Mouse (Mus musculus): ENCODE data around the gene Nrbf2. TPM values are rescaled to one million over a fixed set of nuclear protein-coding genes. Genes with fewer than 3 reads are reported as not detected.
A peak's percentile ranks its signal among the peaks of the same experiment; 100 is the strongest.

Gene Nrbf2
- polyA plus RNA-seq, 1 experiment from 2014 or later, result 31.9 TPM

DNA sequence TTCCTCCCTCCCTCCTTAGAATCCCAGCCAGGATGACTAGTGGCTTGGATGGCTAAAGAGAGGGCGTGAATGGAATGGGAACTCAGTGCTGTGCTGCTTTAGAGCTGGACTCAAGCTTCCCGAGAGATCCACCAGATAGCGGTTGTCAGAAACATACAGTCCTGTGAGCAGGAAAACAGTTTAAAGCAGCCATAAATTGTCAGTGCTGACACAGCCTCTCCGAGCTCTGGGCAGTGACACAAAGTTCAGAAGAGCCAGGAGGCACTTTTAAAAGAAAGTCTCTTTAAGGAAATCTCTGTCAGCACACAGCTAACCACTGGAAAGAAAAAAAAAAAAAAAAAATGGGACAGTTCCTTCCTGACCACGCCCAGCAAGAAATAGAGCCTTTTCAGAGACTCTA lies 32.8 kb downstream of the Nrbf2 start:
- Histone ChIP-seq H3K27ac (ENCODE audit: poor library complexity, severe bottlenecking) (no peak overlapping the region), H3K4me3 (no peak overlapping the region), H3K36me3 (peaks cover 72% of the 10 kb centered on the region), H3K9ac (no peak overlapping the region), H3K4me1 (replicated peaks) (0 out of 2 replicates have a peak, but pooled peaks cover 10% of the 10 kb centered on the region), H3K27me3 (replicated peaks) (no peaks in the 10 kb centered on the region), H3K4me2 (no peak overlapping the region), H3K9me3 (replicated peaks) (no peaks in the 10 kb centered on the region)
- 68% methylated on average over 5 of the region's 5 CpGs for WGBS
- ATAC-seq (ENCODE audit: insufficient number of reproducible peaks, low FRiP score), result no peak

DNA sequence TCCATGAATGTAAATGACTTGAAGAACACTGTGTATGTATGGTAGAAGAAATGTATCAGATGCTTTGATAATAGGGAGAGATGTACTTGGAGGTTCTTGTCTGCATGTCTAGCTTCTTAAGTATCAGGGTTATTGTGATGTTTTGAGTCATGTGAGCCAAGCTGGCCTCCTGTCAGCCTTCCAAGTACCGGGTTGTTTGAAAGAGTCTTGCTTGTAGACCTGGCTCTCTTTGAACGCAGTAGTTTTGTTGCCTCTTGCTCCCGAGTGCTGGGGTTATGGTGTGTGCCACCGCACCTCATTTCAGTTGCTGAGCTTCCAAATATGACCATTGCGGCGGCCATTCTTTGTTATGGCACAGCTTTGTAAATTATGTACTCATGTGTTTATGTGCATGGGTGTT lies 34.3 kb downstream of the Nrbf2 start:
- Histone ChIP-seq H3K27me3 (replicated peaks) (no peaks in the 10 kb centered on the region), H3K4me2 (no peak overlapping the region), H3K4me1 (replicated peaks) (0 out of 2 replicates have a peak, but pooled peaks cover 10% of the 10 kb centered on the region), H3K9ac (no peak overlapping the region), H3K27ac (ENCODE audit: poor library complexity, severe bottlenecking) (no peak overlapping the region), H3K36me3 (peaks cover 75% of the 10 kb centered on the region), H3K9me3 (replicated peaks) (no peaks in the 10 kb centered on the region), H3K4me3 (no peak overlapping the region)
- ATAC-seq (ENCODE audit: insufficient number of reproducible peaks, low FRiP score), result no peak
- WGBS, result 95% methylated on average over 6 of the region's 6 CpGs

DNA sequence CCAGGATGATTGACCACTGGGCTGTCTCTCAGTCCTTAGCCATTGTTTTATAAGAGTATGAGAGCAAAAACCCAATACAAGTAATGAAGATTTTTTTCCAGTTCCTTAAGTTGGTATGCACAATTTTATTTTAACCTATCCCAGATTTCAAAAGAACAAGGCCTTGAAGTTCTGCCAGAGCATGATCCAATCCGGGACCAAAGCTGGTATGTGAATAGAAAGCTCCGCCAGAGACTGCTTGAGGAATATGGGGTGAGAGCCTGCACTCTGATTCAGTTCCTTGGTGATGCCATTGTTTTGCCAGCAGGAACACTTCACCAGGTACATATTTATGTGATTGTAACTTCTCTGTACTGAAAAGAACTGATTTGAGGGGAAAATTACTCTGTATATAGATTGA lies 35.6 kb downstream of the Nrbf2 start:
- Histone ChIP-seq H3K4me1 (replicated peaks) (0 out of 2 replicates have a peak, but pooled peaks cover 10% of the 10 kb centered on the region), H3K4me2 (no peak overlapping the region), H3K27ac (ENCODE audit: poor library complexity, severe bottlenecking) (no peak overlapping the region), H3K9ac (no peak overlapping the region), H3K27me3 (replicated peaks) (no peaks in the 10 kb centered on the region), H3K36me3 (peaks cover 75% of the 10 kb centered on the region), H3K4me3 (no peak overlapping the region), H3K9me3 (replicated peaks) (no peaks in the 10 kb centered on the region)
- WGBS, result 88% methylated on average over 2 of the region's 2 CpGs
- no peak for ATAC-seq (ENCODE audit: insufficient number of reproducible peaks, low FRiP score)

DNA sequence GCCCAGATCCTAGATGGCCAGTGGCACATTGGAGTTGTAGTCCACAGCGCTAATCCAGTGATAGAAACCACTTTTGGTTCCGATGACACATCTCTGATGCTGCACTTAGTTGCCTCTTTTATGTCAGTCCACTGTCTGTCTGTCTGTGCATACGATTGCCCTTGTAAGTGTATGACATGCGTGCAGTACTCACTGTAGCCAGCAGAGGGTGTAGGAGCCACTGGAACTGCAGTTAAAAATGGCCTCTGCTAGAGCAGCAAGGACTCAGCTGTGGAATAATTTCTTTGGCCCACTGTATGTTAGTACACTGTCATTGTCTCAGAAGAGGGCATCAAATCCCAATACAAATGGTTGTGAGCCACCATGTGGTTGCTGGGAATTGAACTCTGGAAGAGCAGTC lies 38.0 kb downstream of the Nrbf2 start:
- no peak for ATAC-seq (ENCODE audit: insufficient number of reproducible peaks, low FRiP score)
- H3K9me3 ChIP-seq (replicated peaks), result no peaks in the 10 kb centered on the region
- peaks cover 74% of the 10 kb centered on the region for H3K36me3 ChIP-seq
- no peak overlapping the region for H3K9ac ChIP-seq
- no peak overlapping the region for H3K4me3 ChIP-seq
- H3K27ac ChIP-seq (ENCODE audit: poor library complexity, severe bottlenecking), result no peak overlapping the region
- H3K27me3 ChIP-seq (replicated peaks), result no peaks in the 10 kb centered on the region
- no peak overlapping the region for H3K4me2 ChIP-seq
- WGBS, result 93% methylated on average over 4 of the region's 4 CpGs
- 0 out of 2 replicates have a peak, but pooled peaks cover 10% of the 10 kb centered on the region for H3K4me1 ChIP-seq (replicated peaks)

DNA sequence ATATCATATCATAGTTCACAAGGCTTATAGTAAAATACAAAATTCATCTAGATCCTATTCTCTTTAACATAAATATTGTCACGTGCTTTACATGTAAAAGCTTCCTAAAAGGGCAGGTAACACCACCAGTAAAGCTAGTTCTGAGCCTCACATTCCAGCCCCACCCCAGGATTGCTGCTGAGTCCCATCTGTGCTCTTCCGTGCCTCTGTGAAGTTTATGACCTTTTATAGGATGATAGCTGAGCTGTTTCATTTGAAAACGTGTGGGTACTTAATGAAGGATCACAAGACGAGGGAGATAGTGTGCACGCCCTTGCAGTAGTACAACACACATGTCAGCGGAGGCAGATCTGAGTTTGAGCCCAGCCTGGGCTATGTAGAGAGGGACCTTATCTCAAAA lies 54.7 kb downstream of the Nrbf2 start:
- Histone ChIP-seq H3K27ac (ENCODE audit: poor library complexity, severe bottlenecking) (no peak overlapping the region), H3K4me2 (no peak overlapping the region), H3K9ac (no peak overlapping the region), H3K36me3 (peaks cover 54% of the 10 kb centered on the region), H3K27me3 (replicated peaks) (no peaks in the 10 kb centered on the region), H3K9me3 (replicated peaks) (no peaks in the 10 kb centered on the region), H3K4me3 (no peak overlapping the region), H3K4me1 (replicated peaks) (peaks cover 17% of the 10 kb centered on the region)
- 58% methylated on average over 6 of the region's 6 CpGs for WGBS
- ATAC-seq (ENCODE audit: insufficient number of reproducible peaks, low FRiP score), result no peak

DNA sequence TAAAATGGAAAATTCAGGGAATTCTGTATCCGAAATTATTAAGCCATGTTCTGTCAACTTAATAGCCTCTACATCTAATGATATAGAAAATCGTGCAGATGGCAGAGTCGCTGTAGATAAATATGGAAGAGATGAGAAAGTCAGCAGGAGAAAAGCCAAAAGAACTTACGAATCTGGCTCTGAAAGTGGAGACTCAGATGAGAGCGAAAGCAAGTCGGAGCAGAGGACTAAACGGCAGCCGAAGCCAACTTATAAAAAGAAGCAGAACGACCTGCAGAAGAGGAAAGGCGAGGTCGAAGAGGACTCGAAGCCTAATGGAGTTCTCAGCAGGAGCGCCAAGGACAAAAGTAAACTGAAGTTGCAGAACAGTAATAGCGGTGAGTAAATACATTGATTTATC lies 58.6 kb downstream of the Nrbf2 start:
- H3K27me3 ChIP-seq (replicated peaks), result no peaks in the 10 kb centered on the region
- H3K27ac ChIP-seq (ENCODE audit: poor library complexity, severe bottlenecking), result peak overlapping the region; percentile 73; the same call in 1 of the 2 replicates
- no peak for ATAC-seq (ENCODE audit: insufficient number of reproducible peaks, low FRiP score)
- H3K9ac ChIP-seq, result no peak overlapping the region
- no peak overlapping the region for H3K4me2 ChIP-seq
- no peaks in the 10 kb centered on the region for H3K9me3 ChIP-seq (replicated peaks)
- 83% methylated on average over 14 of the region's 14 CpGs for WGBS
- peaks cover 44% of the 10 kb centered on the region for H3K36me3 ChIP-seq
- H3K4me1 ChIP-seq (replicated peaks), result peaks cover 25% of the 10 kb centered on the region
- H3K4me3 ChIP-seq, result no peak overlapping the region

DNA sequence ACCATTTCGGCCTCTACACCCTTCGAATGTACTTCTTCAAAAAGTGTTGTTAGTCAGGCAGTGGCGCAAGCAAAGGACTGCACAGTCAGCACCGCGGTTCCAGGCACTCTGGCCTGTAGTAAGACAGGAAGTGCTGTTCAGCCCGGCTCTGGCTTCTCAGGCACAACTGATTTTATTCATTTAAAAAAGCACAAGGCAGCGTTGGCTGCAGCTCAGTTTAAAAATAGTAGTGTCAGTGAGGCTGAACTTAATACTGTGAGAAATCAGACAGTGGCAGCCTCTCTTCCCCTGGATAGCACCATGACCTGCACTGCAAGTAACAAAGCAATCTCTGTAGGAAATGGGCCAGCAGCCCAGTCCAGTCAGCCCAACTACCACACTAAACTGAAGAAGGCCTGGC lies 59.0 kb downstream of the Nrbf2 start:
- ATAC-seq (ENCODE audit: insufficient number of reproducible peaks, low FRiP score), result peak; percentile 61; the same call in 1 of the 2 replicates
- H3K4me2 ChIP-seq, result no peak overlapping the region
- H3K4me3 ChIP-seq, result no peak overlapping the region
- H3K9me3 ChIP-seq (replicated peaks), result no peaks in the 10 kb centered on the region
- peaks cover 39% of the 10 kb centered on the region for H3K36me3 ChIP-seq
- H3K27ac ChIP-seq (ENCODE audit: poor library complexity, severe bottlenecking), result peak overlapping the region; percentile 73
- peaks cover 29% of the 10 kb centered on the region for H3K4me1 ChIP-seq (replicated peaks)
- no peak overlapping the region for H3K9ac ChIP-seq
- WGBS, result 45% methylated on average over 7 of the region's 7 CpGs
- H3K27me3 ChIP-seq (replicated peaks), result no peaks in the 10 kb centered on the region

DNA sequence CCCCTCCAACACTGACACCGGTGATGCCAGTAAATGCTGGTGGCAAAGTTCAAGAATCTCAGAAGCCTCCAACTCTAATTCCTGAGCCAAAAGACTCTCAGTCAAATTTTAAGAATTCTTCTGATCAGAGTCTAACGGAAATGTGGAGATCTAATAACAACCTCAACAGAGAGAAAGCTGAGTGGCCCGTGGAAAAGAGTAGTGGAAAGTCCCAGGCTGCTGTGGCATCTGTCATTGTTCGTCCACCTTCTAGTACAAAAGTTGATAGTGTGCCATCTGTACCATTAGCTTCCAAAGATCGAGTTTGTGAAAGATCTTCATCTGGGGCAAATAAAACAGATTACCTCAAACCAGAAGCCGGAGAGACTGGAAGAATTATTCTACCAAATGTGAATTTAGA lies 59.6 kb downstream of the Nrbf2 start:
- Histone ChIP-seq H3K4me1 (replicated peaks) (peaks cover 26% of the 10 kb centered on the region), H3K9ac (no peak overlapping the region), H3K4me2 (no peak overlapping the region), H3K27ac (ENCODE audit: poor library complexity, severe bottlenecking) (no peak overlapping the region; the same call in 1 of the 2 replicates), H3K27me3 (replicated peaks) (no peaks in the 10 kb centered on the region), H3K9me3 (replicated peaks) (no peaks in the 10 kb centered on the region), H3K4me3 (no peak overlapping the region), H3K36me3 (peaks cover 34% of the 10 kb centered on the region)
- WGBS, result 79% methylated on average over 6 of the region's 6 CpGs
- no peak for ATAC-seq (ENCODE audit: insufficient number of reproducible peaks, low FRiP score)

DNA sequence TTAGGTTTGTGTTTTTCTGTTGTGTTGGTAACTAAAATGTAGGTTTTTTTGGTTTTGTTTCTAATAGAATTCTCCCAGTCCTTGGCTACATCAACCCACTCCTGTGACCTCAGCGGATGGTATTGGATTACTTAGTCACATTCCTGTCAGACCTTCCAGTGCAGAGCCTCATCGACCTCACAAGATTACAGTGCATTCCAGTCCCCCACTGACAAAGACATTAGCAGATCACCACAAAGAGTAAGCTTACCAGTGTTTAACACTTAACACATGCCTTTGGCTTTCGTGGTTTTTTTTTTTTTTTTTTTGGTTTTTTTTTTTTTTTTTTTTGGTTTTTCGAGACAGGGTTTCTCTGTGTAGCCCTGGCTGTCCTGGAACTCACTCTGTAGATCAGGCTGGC lies 61.2 kb downstream of the Nrbf2 start:
- ATAC-seq (ENCODE audit: insufficient number of reproducible peaks, low FRiP score), result no peak
- Histone ChIP-seq H3K4me1 (replicated peaks) (peaks cover 28% of the 10 kb centered on the region), H3K4me2 (no peak overlapping the region), H3K36me3 (peaks cover 47% of the 10 kb centered on the region), H3K9me3 (replicated peaks) (no peaks in the 10 kb centered on the region), H3K9ac (no peak overlapping the region), H3K27me3 (replicated peaks) (no peaks in the 10 kb centered on the region), H3K27ac (ENCODE audit: poor library complexity, severe bottlenecking) (no peak overlapping the region), H3K4me3 (no peak overlapping the region)
- 35% methylated on average over 3 of the region's 4 CpGs for WGBS

DNA sequence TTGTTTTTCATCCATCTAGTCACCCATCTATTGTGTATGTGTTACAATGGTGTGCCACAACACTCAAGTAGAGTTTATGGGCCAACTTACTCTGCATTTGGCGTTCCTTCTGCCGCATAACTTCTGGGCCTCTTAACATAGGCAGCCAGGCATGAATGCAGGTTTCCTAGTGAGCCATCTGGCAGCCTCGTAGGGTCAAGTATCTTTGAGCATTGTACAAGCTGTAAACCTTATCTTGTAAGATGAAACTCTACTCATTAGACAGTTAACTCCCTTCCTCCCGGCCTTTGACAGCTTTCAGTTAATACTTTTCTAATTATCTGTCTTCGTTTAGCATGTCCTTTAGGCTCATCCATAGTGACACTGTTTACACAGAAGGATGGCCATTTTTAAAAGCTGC lies 63.8 kb downstream of the Nrbf2 start:
- Histone ChIP-seq H3K36me3 (peaks cover 51% of the 10 kb centered on the region), H3K9me3 (replicated peaks) (no peaks in the 10 kb centered on the region), H3K27me3 (replicated peaks) (no peaks in the 10 kb centered on the region), H3K4me3 (no peak overlapping the region), H3K27ac (ENCODE audit: poor library complexity, severe bottlenecking) (no peak overlapping the region), H3K9ac (no peak overlapping the region), H3K4me1 (replicated peaks) (peaks cover 27% of the 10 kb centered on the region), H3K4me2 (no peak overlapping the region)
- no peak for ATAC-seq (ENCODE audit: insufficient number of reproducible peaks, low FRiP score)
- 38% methylated on average over 5 of the region's 5 CpGs for WGBS

DNA sequence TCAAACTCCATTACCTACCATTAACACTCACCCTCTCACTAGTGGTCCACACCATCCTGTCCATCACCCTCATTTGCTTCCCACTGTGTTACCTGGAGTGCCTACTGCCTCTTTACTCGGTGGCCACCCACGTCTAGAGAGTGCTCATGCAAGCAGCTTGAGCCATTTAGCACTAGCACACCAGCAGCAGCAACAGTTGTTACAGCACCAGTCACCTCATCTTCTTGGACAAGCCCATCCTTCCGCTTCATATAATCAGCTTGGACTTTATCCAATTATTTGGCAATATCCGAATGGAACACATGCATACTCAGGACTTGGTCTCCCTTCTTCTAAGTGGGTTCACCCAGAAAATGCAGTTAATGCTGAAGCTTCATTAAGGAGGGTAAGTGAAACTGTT lies 64.9 kb downstream of the Nrbf2 start:
- WGBS, result 88% methylated on average over 4 of the region's 4 CpGs
- no peak overlapping the region for H3K27ac ChIP-seq (ENCODE audit: poor library complexity, severe bottlenecking)
- no peak overlapping the region for H3K4me3 ChIP-seq
- no peak overlapping the region for H3K4me2 ChIP-seq
- no peak for ATAC-seq (ENCODE audit: insufficient number of reproducible peaks, low FRiP score)
- H3K9me3 ChIP-seq (replicated peaks), result no peaks in the 10 kb centered on the region
- H3K36me3 ChIP-seq, result peaks cover 40% of the 10 kb centered on the region
- peaks cover 18% of the 10 kb centered on the region for H3K4me1 ChIP-seq (replicated peaks)
- no peaks in the 10 kb centered on the region for H3K27me3 ChIP-seq (replicated peaks)
- no peak overlapping the region for H3K9ac ChIP-seq

DNA sequence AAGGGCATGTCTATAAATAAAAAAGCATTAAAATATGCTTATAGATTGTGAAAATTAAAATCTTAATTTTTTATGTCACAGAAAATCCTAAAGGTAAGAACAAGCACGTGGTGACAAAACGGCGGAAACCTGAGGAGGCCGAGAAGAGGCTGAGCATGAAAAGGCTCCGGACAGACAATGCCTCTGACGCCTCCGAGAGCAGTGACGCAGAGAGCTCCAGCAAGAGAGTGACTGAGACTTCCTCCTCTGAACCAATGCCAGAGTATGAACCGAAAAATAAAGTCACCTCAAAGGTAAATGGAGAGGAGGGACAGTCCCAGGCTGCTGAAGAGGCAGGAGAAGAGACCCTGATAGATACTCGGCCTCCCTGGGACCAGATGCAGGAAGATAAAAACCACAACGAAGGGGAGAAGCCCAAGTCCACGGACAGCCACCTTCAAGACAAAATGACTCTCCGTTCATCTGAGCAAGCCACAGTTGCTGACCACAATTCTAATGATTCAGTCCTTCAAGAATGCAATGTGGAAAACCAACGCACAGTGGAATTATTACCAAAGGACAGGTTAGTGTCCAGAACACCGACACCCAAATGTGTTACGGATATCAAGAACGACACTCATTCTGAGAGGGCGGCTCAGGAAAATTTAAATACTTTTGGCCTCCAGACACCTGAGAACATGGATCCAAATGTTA lies 66.1 kb downstream of the Nrbf2 start:
- H3K9ac ChIP-seq, result no peak overlapping the region
- no peak overlapping the region for H3K4me3 ChIP-seq
- H3K27ac ChIP-seq (ENCODE audit: poor library complexity, severe bottlenecking), result no peak overlapping the region
- 87% methylated on average over 18 of the region's 18 CpGs for whole genome bisulfite sequencing
- peaks cover 21% of the 10 kb centered on the region for H3K4me1 ChIP-seq (replicated peaks)
- H3K36me3 ChIP-seq, result peaks cover 31% of the 10 kb centered on the region
- no peak for ATAC-seq (ENCODE audit: insufficient number of reproducible peaks, low FRiP score)
- no peaks in the 10 kb centered on the region for H3K27me3 ChIP-seq (replicated peaks)
- no peak overlapping the region for H3K4me2 ChIP-seq
- no peaks in the 10 kb centered on the region for H3K9me3 ChIP-seq (replicated peaks)
